Mouse (Mus musculus): Measurements from ENCODE around the gene Nbea.

DNA sequence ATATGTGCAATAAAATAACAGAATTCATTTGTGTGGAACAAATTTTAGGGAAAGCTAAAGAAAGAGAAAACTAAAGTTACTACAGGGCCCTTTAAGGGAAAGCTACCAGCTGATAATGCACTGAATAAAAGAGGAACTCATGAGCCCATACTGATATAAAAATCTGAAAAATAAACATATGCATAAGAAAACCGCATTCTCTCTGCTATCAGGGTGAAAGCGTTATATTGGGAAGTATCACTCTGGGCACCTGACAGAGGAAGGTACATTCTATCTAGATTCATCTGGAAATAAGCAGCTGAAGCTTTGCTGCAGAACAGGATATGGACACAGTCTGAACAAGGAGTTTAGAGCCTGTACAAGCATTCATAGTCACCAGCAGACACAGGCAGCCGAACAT lies 148.9 kb downstream of the Nbea start:
- TF ChIP-seq CTCF (conservative IDR thresholded peaks at IDR 0.05; ENCODE audit: insufficient read depth, insufficient read length, low read depth, low read length) (no peak), POLR2A (IDR thresholded peaks at IDR 0.05; ENCODE audit: low read depth, low read length) (no peak)
